Mouse (Mus musculus): ENCODE results near the gene Olfr66. TPM values are rescaled to one million over a fixed set of nuclear protein-coding genes. Genes with fewer than 3 reads are reported as not detected.

The Olfr66 gene
- total RNA-seq, 2 experiments from 2014 or later: not detected

Other genes starting within 250 kb of the Olfr66 start
- not detected for gene Olfr622, start 243.6 kb downstream of the Olfr66 start, total RNA-seq (2021)
- not detected for gene Olfr623, start 222.6 kb downstream of the Olfr66 start, total RNA-seq (2021)
- gene Olfr624, start 215.1 kb downstream of the Olfr66 start, total RNA-seq (2021): under 1 TPM in 1 of 2 experiments, not detected in 1; 0.07 TPM
- gene Olfr625-ps1, start 203.5 kb downstream of the Olfr66 start, total RNA-seq (2021): not detected
- gene Olfr243, start 171.6 kb downstream of the Olfr66 start, total RNA-seq (2021): not detected
- not detected for gene Olfr628, start 155.9 kb downstream of the Olfr66 start, total RNA-seq (2021)
- not detected for gene Olfr629, start 141.3 kb downstream of the Olfr66 start, total RNA-seq (2021)
- gene Olfr630, start 128.9 kb downstream of the Olfr66 start, total RNA-seq (2021): not detected
- not detected for gene Olfr69, start 114.7 kb downstream of the Olfr66 start, total RNA-seq (2021)
- gene Olfr68, start 106.6 kb downstream of the Olfr66 start, total RNA-seq (2021): not detected
- gene Olfr67, start 94.4 kb downstream of the Olfr66 start, total RNA-seq (2021): not detected
- gene Hbb-bt, start 72.3 kb downstream of the Olfr66 start, total RNA-seq (2021): 10 to 100 TPM; 78.9 to 84.4 TPM
- gene Hbb-bs, start 58.2 kb downstream of the Olfr66 start, total RNA-seq (2021): 100 to 1,000 TPM; 511 to 567 TPM
- not detected for gene Hbb-bh2, start 45.7 kb downstream of the Olfr66 start, total RNA-seq (2021)
- not detected for gene Hbb-bh1, start 43.1 kb downstream of the Olfr66 start, total RNA-seq (2021)
- not detected for gene Hbb-y, start 33.0 kb downstream of the Olfr66 start, total RNA-seq (2021)
- not detected for gene Olfr64, start 8.2 kb upstream of the Olfr66 start, total RNA-seq (2021)
- gene Olfr65, start 17.2 kb upstream of the Olfr66 start, total RNA-seq (2021): not detected
- not detected for gene Olfr631, start 42.6 kb upstream of the Olfr66 start, total RNA-seq (2021)
- gene Olfr632, start 48.1 kb upstream of the Olfr66 start, total RNA-seq (2021): not detected
- not detected for gene Olfr633, start 58.2 kb upstream of the Olfr66 start, total RNA-seq (2021)
- under 1 TPM; 0.05 to 0.07 TPM for gene Olfr635, start 84.9 kb upstream of the Olfr66 start, total RNA-seq (2021)
- gene Olfr638, start 112.5 kb upstream of the Olfr66 start, total RNA-seq (2021): not detected
- gene Olfr639, start 131.1 kb upstream of the Olfr66 start, total RNA-seq (2021): under 1 TPM; 0.07 to 0.16 TPM
- gene Olfr640, start 139.3 kb upstream of the Olfr66 start, total RNA-seq (2021): not detected
- not detected for gene Olfr641, start 149.2 kb upstream of the Olfr66 start, total RNA-seq (2021)
- not detected for gene Olfr642, start 166.4 kb upstream of the Olfr66 start, total RNA-seq (2021)
- not detected for gene 4930516K23Rik, start 175.2 kb upstream of the Olfr66 start, total RNA-seq (2021)
- not detected for gene Olfr644, start 185.6 kb upstream of the Olfr66 start, total RNA-seq (2021)
- gene Olfr645, start 199.2 kb upstream of the Olfr66 start, total RNA-seq (2021): not detected
- under 1 TPM in 1 of 2 experiments, not detected in 1; 0.14 TPM for gene Olfr646, start 218.6 kb upstream of the Olfr66 start, total RNA-seq (2021)
- gene Ubqln5, start 243.6 kb upstream of the Olfr66 start, total RNA-seq (2021): not detected

Data from left cerebral cortex, postnatal 25 days (tissue).